Mouse (Mus musculus): ENCODE results near the gene Vmp1. TPM values are rescaled to one million over a fixed set of nuclear protein-coding genes. Genes with fewer than 3 reads are reported as not detected.

The Vmp1 gene
- polyA plus RNA-seq, 1 experiment from 2014 or later: 162 TPM

DNA sequence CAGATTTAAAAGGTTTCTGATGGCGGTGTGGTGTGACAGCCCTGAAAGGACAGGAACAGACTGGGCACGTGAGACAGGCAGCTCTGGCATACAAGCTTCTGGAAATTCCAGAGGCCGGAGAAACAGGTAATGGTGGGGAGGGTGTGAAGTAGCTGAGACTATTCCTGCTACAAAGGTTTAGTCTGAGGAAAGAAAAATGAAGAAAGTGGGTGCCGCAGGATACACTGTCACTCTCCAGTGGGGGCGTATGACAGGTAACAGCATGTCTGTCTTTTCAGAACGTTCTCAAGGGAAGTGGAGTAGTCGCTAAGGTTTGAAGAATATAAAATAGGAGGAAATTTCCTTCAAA is 83.5 kb downstream of the Vmp1 start:
- no peak overlapping the region for H3K4me3 ChIP-seq (ENCODE audit: low read depth, low read length)

DNA sequence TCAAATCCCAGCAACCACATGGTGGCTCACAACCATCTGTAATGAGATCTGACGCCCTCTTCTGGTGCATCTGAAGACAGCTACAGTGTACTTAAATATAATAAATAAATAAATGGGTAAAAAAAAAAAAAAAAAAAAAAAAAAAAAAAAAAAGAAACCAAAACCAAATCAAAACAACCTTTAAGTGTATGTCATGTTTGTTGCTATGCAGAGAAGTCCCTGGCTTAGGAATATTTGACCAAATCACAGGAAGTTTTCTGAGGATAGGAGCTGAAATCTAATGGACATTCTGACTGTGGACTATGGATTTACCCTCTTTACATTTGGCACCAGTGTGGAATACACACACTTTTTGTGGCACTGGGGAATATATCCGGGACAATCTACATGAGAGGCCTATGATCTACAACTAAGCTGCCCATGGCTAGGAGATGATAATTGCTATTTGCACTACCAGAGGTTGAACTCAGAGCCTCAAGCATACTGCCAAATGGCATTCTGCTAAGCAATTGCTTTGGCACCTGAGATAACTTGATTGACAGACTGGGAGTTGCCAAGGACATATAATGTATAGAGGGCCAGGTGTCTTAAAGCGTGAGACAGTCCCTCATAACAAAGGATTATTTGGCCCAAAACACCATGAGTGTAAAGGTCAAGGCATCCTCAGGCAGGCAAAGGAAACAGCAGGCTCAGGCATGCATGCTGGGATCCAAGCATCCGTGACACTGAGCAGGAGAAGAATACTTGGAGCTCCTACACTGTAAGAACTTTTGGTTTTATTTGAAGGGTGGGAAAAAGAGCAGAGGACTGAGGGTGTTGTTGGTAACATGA is 84.0 kb downstream of the Vmp1 start:
- WGBS: 71% methylated on average over 4 of the region's 4 CpGs
- ATAC-seq (ENCODE audit: low FRiP score, low TSS enrichment) (no peak), DNase-seq (ENCODE audit: low spot score) (no peak)
- H3K9me3 ChIP-seq (ENCODE audit: control insufficient read depth, low read length): no peaks in the 10 kb centered on the region
- no peaks in the 10 kb centered on the region for H3K27me3 ChIP-seq (ENCODE audit: control insufficient read depth, insufficient read depth, low read length)
- H3K4me3 ChIP-seq (ENCODE audit: low read depth, low read length): no peak overlapping the region
- peak overlapping the region; percentile 78 for H3K27ac ChIP-seq (replicated peaks)
- no peak overlapping the region for H3K4me2 ChIP-seq (replicated peaks; ENCODE audit: low read depth)
- TF ChIP-seq EP300 (optimal IDR thresholded peaks at IDR 0.05): no peak
- peaks cover 3% of the 10 kb centered on the region; the same call in 1 of the 2 replicates for H3K4me1 ChIP-seq (replicated peaks; ENCODE audit: control insufficient read depth, insufficient read depth)
- H3K9ac ChIP-seq (ENCODE audit: low read length): no peak overlapping the region
- H3K36me3 ChIP-seq (ENCODE audit: control insufficient read depth, insufficient read depth, low read length): no peaks in the 10 kb centered on the region

More for the DNA sequence above, 83.5 kb downstream of the Vmp1 start:
- Histone ChIP-seq H3K4me1 (replicated peaks; ENCODE audit: control insufficient read depth, insufficient read depth) (peaks cover 3% of the 10 kb centered on the region; the same call in 1 of the 2 replicates), H3K36me3 (ENCODE audit: control insufficient read depth, insufficient read depth, low read length) (no peaks in the 10 kb centered on the region), H3K4me2 (replicated peaks; ENCODE audit: low read depth) (no peak overlapping the region), H3K9me3 (ENCODE audit: control insufficient read depth, low read length) (no peaks in the 10 kb centered on the region), H3K27me3 (ENCODE audit: control insufficient read depth, insufficient read depth, low read length) (no peaks in the 10 kb centered on the region), H3K9ac (ENCODE audit: low read length) (no peak overlapping the region), H3K27ac (replicated peaks) (peak overlapping the region; percentile 78)
- 75% methylated on average over 7 of the region's 7 CpGs for WGBS
- DNase-seq (ENCODE audit: low spot score) (no peak), ATAC-seq (ENCODE audit: low FRiP score, low TSS enrichment) (no peak)
- TF ChIP-seq CTCF (IDR thresholded peaks at IDR 0.05; ENCODE audit: low read depth) (no peak), EP300 (optimal IDR thresholded peaks at IDR 0.05) (no peak)

- peak; percentile 86 for ATAC-seq (ENCODE audit: low FRiP score, low TSS enrichment)
- WGBS: 77% methylated on average over 1 of the region's 1 CpGs
These were observed 85.1 kb downstream of the Vmp1 start for GRCm38 (mm10) chr11:86598572-86598971.

GRCm38 (mm10) chr11:86598154-86598553 is 85.5 kb downstream of the Vmp1 start:
- H3K27ac ChIP-seq (replicated peaks): peak overlapping the region; percentile 71
- no peaks in the 10 kb centered on the region for H3K36me3 ChIP-seq (ENCODE audit: control insufficient read depth, insufficient read depth, low read length)
- no peak overlapping the region for H3K4me2 ChIP-seq (replicated peaks; ENCODE audit: low read depth)
- no peaks in the 10 kb centered on the region for H3K27me3 ChIP-seq (ENCODE audit: control insufficient read depth, insufficient read depth, low read length)
- no peak for TF ChIP-seq CTCF (IDR thresholded peaks at IDR 0.05; ENCODE audit: low read depth)
- no peak for TF ChIP-seq EP300 (optimal IDR thresholded peaks at IDR 0.05)
- H3K4me3 ChIP-seq (ENCODE audit: low read depth, low read length): no peak overlapping the region
- DNase-seq (ENCODE audit: low spot score) (peak; percentile 24), ATAC-seq (ENCODE audit: low FRiP score, low TSS enrichment) (peak; percentile 79)
- no peaks in the 10 kb centered on the region for H3K9me3 ChIP-seq (ENCODE audit: control insufficient read depth, low read length)
- no peak overlapping the region for H3K9ac ChIP-seq (ENCODE audit: low read length)
- 67% methylated on average over 5 of the region's 5 CpGs for WGBS
- no peaks in the 10 kb centered on the region for H3K4me1 ChIP-seq (replicated peaks; ENCODE audit: control insufficient read depth, insufficient read depth)

More at GRCm38 (mm10) chr11:86598572-86598971, 85.1 kb downstream of the Vmp1 start:
- H3K9me3 ChIP-seq (ENCODE audit: control insufficient read depth, low read length): no peaks in the 10 kb centered on the region
- H3K27ac ChIP-seq (replicated peaks): 0 out of 2 replicates have a peak overlapping the region, but pooled peaks have one; percentile 58
- no peak overlapping the region for H3K4me3 ChIP-seq (ENCODE audit: low read depth, low read length)
- no peaks in the 10 kb centered on the region for H3K27me3 ChIP-seq (ENCODE audit: control insufficient read depth, insufficient read depth, low read length)
- H3K4me2 ChIP-seq (replicated peaks; ENCODE audit: low read depth): no peak overlapping the region
- DNase-seq (ENCODE audit: low spot score): no peak
- TF ChIP-seq CTCF (IDR thresholded peaks at IDR 0.05; ENCODE audit: low read depth) (no peak), EP300 (optimal IDR thresholded peaks at IDR 0.05) (no peak)
- H3K9ac ChIP-seq (ENCODE audit: low read length): no peak overlapping the region
- no peaks in the 10 kb centered on the region for H3K36me3 ChIP-seq (ENCODE audit: control insufficient read depth, insufficient read depth, low read length)
- H3K4me1 ChIP-seq (replicated peaks; ENCODE audit: control insufficient read depth, insufficient read depth): no peaks in the 10 kb centered on the region

DNA sequence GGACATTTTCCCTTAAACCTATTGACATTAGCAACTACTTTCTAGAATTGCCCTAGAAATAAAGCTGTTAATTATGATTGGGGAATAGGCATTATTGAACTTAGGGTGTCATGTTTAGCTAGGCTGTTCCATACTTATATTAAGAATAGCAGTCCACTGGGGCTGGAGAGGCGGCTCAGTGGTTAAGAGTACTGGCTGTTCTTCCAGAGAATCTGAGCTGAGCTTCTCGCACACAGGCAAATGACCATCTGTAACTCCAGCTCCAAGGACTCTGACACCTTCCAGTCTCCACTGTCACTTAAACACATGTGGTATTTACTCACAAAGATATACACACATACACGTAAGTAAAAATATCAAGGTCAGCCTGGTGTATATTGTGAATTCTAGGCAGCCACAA is 86.7 kb downstream of the Vmp1 start:
- ATAC-seq (ENCODE audit: low FRiP score, low TSS enrichment): no peak
- WGBS: 81% methylated on average over 3 of the region's 3 CpGs

More for the DNA sequence above, 86.7 kb downstream of the Vmp1 start:
- no peaks in the 10 kb centered on the region for H3K4me1 ChIP-seq (replicated peaks; ENCODE audit: control insufficient read depth, insufficient read depth)
- no peak overlapping the region for H3K4me2 ChIP-seq (replicated peaks; ENCODE audit: low read depth)
- no peak for DNase-seq (ENCODE audit: low spot score)
- no peak overlapping the region for H3K27ac ChIP-seq (replicated peaks)
- TF ChIP-seq CTCF (IDR thresholded peaks at IDR 0.05; ENCODE audit: low read depth) (no peak), EP300 (optimal IDR thresholded peaks at IDR 0.05) (no peak)
- H3K9ac ChIP-seq (ENCODE audit: low read length): no peak overlapping the region
- no peaks in the 10 kb centered on the region for H3K27me3 ChIP-seq (ENCODE audit: control insufficient read depth, insufficient read depth, low read length)
- no peaks in the 10 kb centered on the region for H3K9me3 ChIP-seq (ENCODE audit: control insufficient read depth, low read length)
- H3K4me3 ChIP-seq (ENCODE audit: low read depth, low read length): no peak overlapping the region
- no peaks in the 10 kb centered on the region for H3K36me3 ChIP-seq (ENCODE audit: control insufficient read depth, insufficient read depth, low read length)

Measured in stomach, postnatal 0 days (tissue).